Mouse (Mus musculus): ENCODE data around the gene Slc26a11.
A peak's percentile ranks its signal among the peaks of the same experiment; 100 is the strongest.
"Not testable (repeated sequence)": the region's sequence is repeated elsewhere in the genome, so short reads cannot be mapped to it uniquely, and the experiment has no call there.

The Slc26a11 gene

DNA sequence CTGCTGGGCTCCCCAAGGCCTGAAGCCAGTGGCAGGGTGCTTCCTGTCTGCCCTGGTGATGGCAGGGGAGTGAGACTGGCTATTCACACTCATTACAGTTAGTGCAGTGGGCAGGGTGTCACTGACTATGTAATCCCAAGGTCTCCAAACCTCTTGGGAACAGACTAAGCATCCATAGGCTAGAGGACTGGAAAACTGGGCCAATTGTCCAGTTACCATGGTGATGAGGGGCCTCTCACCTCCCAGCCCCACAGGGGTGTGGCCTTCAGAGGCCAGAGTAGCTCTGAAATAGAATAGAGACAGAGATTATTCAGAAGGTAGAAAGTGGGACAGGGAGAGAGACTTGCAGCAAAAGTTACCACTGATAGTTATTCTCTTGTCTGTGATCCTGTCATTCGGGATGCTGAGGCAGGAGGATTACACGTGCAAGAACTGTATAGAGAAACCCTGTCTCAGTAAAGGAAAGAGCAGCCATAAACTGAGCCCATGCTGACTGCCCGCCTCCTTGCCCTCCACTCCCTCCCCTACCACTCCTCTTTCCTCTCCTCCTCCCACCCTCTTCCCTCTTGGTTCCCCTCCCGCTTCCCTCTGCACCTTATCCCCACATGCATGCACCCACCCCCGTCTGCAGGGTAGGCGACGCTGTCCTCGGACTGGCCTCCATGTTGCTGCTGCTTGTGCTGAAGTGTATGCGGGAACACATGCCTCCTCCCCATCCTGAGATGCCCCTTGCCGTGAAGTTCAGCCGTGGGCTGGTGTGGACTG, 7.6 kb downstream of the Slc26a11 start:
- peak; percentile 81 for DNase-seq (ENCODE audit: low spot score)

DNA sequence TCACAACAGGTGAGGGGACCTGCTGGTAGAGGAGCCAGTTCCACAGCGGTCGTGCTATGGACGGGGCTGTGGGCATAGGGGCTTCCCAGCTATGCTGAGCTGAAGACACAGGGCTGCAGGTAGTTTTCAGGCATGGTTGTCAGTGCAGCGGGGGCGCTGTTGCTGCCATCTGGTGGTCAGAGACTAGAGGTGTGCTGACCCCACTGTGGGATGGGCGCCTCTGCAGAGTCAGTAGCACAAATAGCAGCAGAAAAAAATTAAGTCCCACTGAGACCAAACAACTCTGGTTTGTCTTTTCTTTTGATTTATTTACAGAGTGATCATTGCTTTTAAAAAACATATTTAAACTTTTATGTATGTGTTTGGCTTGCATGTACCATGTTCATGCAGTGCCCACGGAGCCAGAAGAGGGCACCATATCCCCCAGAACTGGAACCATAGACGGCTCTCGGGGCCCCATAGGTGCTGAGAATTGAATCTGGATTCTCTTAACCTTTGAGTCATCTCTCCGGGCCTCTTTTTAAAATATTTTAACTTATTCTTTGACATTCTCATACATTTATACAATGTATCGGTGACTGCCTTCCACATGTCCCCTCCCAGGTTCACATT, 8.3 kb downstream of the Slc26a11 start:
- DNase-seq (ENCODE audit: low spot score), result peak; percentile 84

DNA sequence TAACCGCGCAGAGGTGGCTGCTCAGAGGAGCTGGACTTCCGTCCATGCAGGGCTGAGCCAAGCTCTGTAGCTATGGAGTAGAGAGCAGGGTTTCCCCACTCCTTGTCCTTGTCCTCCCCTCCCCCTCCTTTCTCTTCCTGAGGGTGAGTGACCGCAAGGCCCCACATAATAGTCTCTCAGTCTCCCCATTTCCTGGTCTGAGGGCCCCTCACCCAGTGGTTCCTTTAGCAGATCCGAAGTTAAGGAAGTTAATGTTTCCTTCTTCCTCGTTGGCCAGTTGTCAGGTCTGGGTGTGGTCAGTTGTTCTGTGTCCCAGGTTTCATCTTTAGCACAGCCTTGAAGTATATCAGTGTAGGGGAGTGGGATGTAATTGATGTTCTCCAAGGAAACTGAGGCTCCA, 20.1 kb downstream of the Slc26a11 start:
- DNase-seq (ENCODE audit: low spot score), result no peak

DNA sequence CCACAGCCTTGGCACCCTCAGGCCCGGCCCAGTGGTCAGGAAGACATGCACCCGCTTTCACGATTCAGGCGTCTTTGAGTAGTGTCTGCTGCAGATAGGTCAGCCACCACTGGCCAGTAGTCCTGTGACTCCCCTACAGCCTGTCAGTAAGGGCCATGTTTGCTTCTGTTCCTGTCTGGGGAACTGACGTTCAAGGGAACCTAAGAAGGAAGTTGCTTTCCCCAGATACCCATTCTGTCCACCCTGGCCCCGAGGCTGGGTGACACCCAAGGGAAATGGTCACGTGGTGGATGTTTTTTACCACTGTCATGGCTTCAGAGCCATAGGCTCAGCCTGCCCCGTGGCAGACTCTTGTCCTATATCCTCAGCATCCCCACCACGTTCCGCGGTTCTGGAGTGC, 22.0 kb downstream of the Slc26a11 start:
- DNase-seq (ENCODE audit: low spot score), result no peak

DNA sequence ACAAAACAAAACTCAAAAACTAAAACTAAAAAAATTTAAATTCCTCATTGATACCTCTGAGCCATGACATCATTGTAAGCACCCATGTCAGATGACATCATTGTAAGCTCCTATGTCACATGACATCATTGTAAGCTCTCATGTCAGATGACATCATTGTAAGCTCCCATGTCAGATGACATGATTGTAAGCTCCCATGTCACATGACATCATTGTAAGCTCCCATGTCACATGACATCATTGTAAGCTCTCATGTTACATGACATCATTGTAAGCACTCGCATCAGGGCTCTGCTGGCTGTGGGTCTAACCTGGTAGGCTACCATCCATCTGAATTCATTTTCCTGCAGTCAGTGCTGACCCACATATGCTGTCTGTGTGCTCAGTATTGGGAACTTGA, 23.2 kb downstream of the Slc26a11 start:
- peak; percentile 31 for DNase-seq (ENCODE audit: low spot score)

GRCm38 (mm10) chr11:119381631-119382337, 26.4 kb downstream of the Slc26a11 start:
- no peak for DNase-seq (ENCODE audit: low spot score)

GRCm38 (mm10) chr11:119382338-119382850, 27.0 kb downstream of the Slc26a11 start:
- DNase-seq (ENCODE audit: low spot score), result no peak

DNA sequence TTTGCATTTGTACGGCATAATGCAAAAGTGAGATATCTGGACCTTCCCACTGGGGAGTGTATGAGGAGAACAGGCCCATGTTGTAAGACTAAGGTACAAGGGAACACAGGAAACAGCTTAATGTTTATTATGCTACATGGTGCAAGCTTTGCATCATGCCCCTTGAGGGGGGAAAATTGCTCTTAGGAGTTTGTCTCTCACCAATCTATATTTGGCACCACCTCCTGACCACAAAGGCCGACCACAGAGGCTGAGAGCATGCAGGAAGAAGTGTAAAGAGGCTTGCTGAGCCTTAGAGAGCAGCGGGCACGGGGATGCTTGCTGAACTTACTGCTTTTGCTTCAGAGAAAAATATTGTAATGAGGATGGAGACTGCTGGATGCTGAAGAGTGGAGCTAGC, 29.5 kb downstream of the Slc26a11 start:
- no peak for DNase-seq (ENCODE audit: low spot score)

- no peak for DNase-seq (ENCODE audit: low spot score)
Measured at GRCm38 (mm10) chr11:119386306-119386705, 30.9 kb downstream of the Slc26a11 start.

GRCm38 (mm10) chr11:119387273-119387672, 31.9 kb downstream of the Slc26a11 start:
- DNase-seq (ENCODE audit: low spot score), result not testable (repeated sequence)

- DNase-seq (ENCODE audit: low spot score), result peak; percentile 90
Measured at GRCm38 (mm10) chr11:119389851-119390270, 34.5 kb downstream of the Slc26a11 start.

GRCm38 (mm10) chr11:119390271-119391231, 35.2 kb downstream of the Slc26a11 start:
- DNase-seq (ENCODE audit: low spot score), result peak; percentile 64

DNA sequence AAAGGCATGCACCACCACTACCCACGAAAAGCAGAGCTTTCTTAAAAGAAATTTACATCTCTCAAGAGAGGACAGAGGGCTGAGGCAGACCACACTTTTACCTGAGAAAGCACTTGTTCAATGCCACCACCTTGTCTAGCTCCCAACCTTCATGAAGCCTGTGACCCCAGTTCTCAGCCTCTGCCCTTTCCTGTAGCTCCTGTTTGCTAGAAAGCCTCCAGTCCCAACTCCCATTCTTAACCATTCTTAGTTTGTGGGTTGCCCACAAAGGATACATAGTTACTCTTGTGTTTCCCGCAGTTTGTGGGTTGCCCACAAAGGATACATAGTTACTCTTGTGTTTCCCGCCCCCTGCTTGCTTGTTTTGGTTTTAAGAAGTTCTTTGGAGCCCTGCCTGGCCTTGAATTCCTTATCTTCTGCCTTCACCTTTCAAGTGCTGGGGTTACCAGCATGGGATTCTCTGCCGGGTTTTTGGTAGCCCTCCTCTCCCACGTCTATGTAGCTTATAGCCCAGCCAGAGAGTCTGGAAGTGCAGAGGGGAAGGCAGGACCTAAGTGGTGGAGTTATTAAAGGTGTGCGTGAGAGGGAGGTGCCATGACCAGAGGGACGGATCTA, 36.1 kb downstream of the Slc26a11 start:
- no peak for DNase-seq (ENCODE audit: low spot score)

GRCm38 (mm10) chr11:119392001-119392614, 36.8 kb downstream of the Slc26a11 start:
- peak; percentile 31 for DNase-seq (ENCODE audit: low spot score)

DNA sequence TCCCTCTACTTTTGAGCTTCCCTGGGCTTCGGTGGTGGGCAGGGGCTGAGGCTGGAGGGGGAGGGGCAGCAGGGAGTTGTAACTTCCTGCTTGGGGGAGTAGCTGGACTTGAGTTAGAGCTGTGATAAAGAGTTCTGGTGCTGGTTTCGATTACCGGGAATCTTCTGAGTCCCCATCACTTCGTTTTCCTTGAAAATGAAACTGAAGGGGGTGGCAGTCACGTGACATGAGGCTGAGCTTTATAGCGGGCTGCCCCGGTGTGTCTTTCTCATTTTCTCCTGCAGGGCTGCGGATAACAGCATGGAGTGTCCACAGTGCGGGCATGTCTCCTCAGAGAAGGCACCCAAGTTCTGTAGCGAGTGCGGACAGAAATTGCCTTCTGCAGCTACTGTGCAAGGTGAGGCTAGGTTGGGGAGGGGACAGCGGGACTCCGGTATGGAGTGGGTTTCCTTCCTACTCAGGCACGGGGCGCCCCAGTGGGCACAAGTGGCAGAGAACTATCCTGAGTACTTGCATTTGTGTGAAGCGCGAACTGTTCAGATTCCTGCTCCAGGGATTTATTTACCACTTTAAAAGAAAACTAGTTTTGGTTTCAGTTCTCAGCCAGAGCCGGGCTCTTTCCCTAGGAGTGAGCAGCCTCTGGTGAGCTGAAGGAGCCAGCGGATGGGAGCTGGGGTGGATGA, 37.6 kb downstream of the Slc26a11 start, which contains the start of gene Rnf213:
Gene Rnf213 (plus strand): TSS at position 301 of the 683 bp plus-strand sequence.
- DNase-seq (ENCODE audit: low spot score), result peak; percentile 78

- DNase-seq (ENCODE audit: low spot score), result no peak
Measured at GRCm38 (mm10) chr11:119393483-119393804, 38.1 kb downstream of the Slc26a11 start.

- DNase-seq (ENCODE audit: low spot score), result no peak
Measured at GRCm38 (mm10) chr11:119394210-119394609, 38.9 kb downstream of the Slc26a11 start.

GRCm38 (mm10) chr11:119395394-119395793, 40.0 kb downstream of the Slc26a11 start:
- DNase-seq (ENCODE audit: low spot score), result no peak

DNA sequence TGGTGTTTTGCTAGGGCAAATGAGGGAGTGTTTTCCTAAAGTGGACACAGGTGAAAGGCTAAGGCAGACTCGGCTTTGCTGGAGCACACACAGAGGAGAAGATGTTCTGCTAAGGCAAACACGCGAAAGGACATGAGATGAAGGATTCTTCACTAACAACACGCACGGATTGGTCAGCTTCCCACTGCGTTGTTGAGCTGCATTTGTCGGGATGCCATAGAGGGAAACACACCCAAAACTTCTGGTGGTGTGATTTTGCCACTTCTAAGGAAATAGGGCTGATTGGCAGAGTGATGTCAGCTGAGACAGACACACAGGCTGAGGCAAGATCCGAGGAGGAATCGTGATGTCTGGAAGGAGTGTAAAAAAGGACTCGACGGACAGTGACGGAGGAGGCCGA, 40.6 kb downstream of the Slc26a11 start:
- DNase-seq (ENCODE audit: low spot score), result no peak

- DNase-seq (ENCODE audit: low spot score), result no peak
Measured at GRCm38 (mm10) chr11:119396461-119396860, 41.1 kb downstream of the Slc26a11 start.

All from MN1 (cell line).